Mouse (Mus musculus) C2C12 (cell line): ENCODE results near the gene Slc17a7.

Source experiments
- CTCF ChIP-seq: IDR thresholded peaks from one replicate; pipeline ENCODE4 v1.5.1; 2011; ENCODE audit not compliant: control insufficient read depth, insufficient read depth, insufficient read length
- FOSL1 ChIP-seq: IDR thresholded peaks from one replicate; pipeline ENCODE4 v1.8.0; 2011; ENCODE audit warnings: mild to moderate bottlenecking, low read length; ENCODE audit not compliant: poor library complexity, insufficient read depth, severe bottlenecking

- TF ChIP-seq FOSL1 (no peak), CTCF (no peak)
Observed at GRCm38 (mm10) chr7:45118336-45118735, 45.4 kb upstream of the Slc17a7 start.
